Mouse (Mus musculus) kidney, adult 10 weeks (tissue): ENCODE results near the gene Rpl29. TPM values are rescaled to one million over a fixed set of nuclear protein-coding genes. Genes with fewer than 3 reads are reported as not detected.

Source experiments
- polyA plus RNA-seq: library from polyadenylated mRNA; stranded (reverse); fragments of 350-450 nt; fragmentation: Illumina TruSeq; extraction: RNeasy Lipid Tissue Mini Kit (QIAGEN cat#74804); gene quantifications from one replicate; pipeline ENCODE4 v1.2.3, GENCODE M21; 2014; ENCODE audit warnings: low read depth, low replicate concordance

Gene Rpl29
- 24.8 TPM for polyA plus RNA-seq

GRCm38 (mm10) chr9:106429221-106430014, at the start of gene Rpl29:
Gene Rpl29 (plus strand): TSS chr9:106429454.

GRCm38 (mm10) chr9:106447348-106447747, 18.1 kb downstream of the Rpl29 start, which contains the start of the genes Abhd14b and Abhd14a:
Gene Abhd14b (plus strand): TSS chr9:106447459.
Gene Abhd14a (minus strand): TSS chr9:106447678.

GRCm38 (mm10) chr9:106453271-106454070, 24.2 kb downstream of the Rpl29 start, which contains the start of gene Pcbp4:
Gene Pcbp4 (plus strand): TSS chr9:106453291.

GRCm38 (mm10) chr9:106465571-106466200, 36.4 kb downstream of the Rpl29 start, which contains the start of gene Gpr62:
Gene Gpr62 (minus strand): TSS chr9:106465938.

GRCm38 (mm10) chr9:106475663-106476001, 46.4 kb downstream of the Rpl29 start, which contains the start of gene Rrp9:
Gene Rrp9 (plus strand): TSS chr9:106475963.

GRCm38 (mm10) chr9:106476924-106477484, 47.8 kb downstream of the Rpl29 start, which contains the start of gene Parp3:
Gene Parp3 (minus strand): TSS chr9:106476949.

Other genes with a start within 250 kb of the Rpl29 start
- 1.5 TPM for gene Ppm1m, start 229.7 kb upstream of the Rpl29 start, polyA plus RNA-seq
- not detected for gene Twf2, start 226.3 kb upstream of the Rpl29 start, polyA plus RNA-seq
- not detected for gene Tlr9, start 206.9 kb upstream of the Rpl29 start, polyA plus RNA-seq
- gene Alas1, start 180.8 kb upstream of the Rpl29 start, polyA plus RNA-seq: 43.8 TPM
- not detected for gene Poc1a, start 148.4 kb upstream of the Rpl29 start, polyA plus RNA-seq
- gene Dusp7, start 60.8 kb upstream of the Rpl29 start, polyA plus RNA-seq: 14.0 TPM
- gene Acy1, start 8.9 kb downstream of the Rpl29 start, polyA plus RNA-seq: 8.3 TPM
- 112 TPM for gene Abhd14b, start 18.0 kb downstream of the Rpl29 start, polyA plus RNA-seq
- gene Abhd14a, start 18.2 kb downstream of the Rpl29 start, polyA plus RNA-seq: 0.73 TPM
- gene Pcbp4, start 23.8 kb downstream of the Rpl29 start, polyA plus RNA-seq: 2.1 TPM
- not detected for gene Gpr62, start 36.5 kb downstream of the Rpl29 start, polyA plus RNA-seq
- gene Rrp9, start 46.5 kb downstream of the Rpl29 start, polyA plus RNA-seq: 1.5 TPM
- gene Parp3, start 47.5 kb downstream of the Rpl29 start, polyA plus RNA-seq: 7.8 TPM
- gene Iqcf1, start 70.5 kb downstream of the Rpl29 start, polyA plus RNA-seq: not detected
- not detected for gene Iqcf5, start 85.1 kb downstream of the Rpl29 start, polyA plus RNA-seq
- not detected for gene Iqcf3, start 132.2 kb downstream of the Rpl29 start, polyA plus RNA-seq
- gene Iqcf4, start 141.5 kb downstream of the Rpl29 start, polyA plus RNA-seq: not detected
- gene Iqcf6, start 197.1 kb downstream of the Rpl29 start, polyA plus RNA-seq: not detected
- not detected for gene Grm2, start 226.6 kb downstream of the Rpl29 start, polyA plus RNA-seq